Mouse (Mus musculus) frontal cortex, adult (tissue): Measurements from ENCODE around the gene Myo3b.

Experiments used
- ATAC-seq: cut with Nextera tagmentation; 2 replicates; pipeline ENCODE4 v1.9.2; 2017; ENCODE audit warnings: mild to moderate bottlenecking, moderate library complexity, mixed read lengths; ENCODE audit not compliant: low TSS enrichment

Gene Myo3b

GRCm38 (mm10) chr2:70352435-70353165 is 313.7 kb downstream of the Myo3b start:
- ATAC-seq: no peak

GRCm38 (mm10) chr2:70354056-70354455 is 315.1 kb downstream of the Myo3b start:
- ATAC-seq: no peak

- no peak for ATAC-seq
Observed at GRCm38 (mm10) chr2:70355026-70355425, 316.1 kb downstream of the Myo3b start.

GRCm38 (mm10) chr2:70369421-70369820 is 330.5 kb downstream of the Myo3b start:
- ATAC-seq: no peak

GRCm38 (mm10) chr2:70379341-70379740 is 340.4 kb downstream of the Myo3b start:
- peak; percentile 57; the same call in 1 of the 2 replicates for ATAC-seq

- no peak for ATAC-seq
Observed at GRCm38 (mm10) chr2:70379939-70380338, 341.0 kb downstream of the Myo3b start.

GRCm38 (mm10) chr2:70388645-70389044 is 349.7 kb downstream of the Myo3b start:
- ATAC-seq: no peak

GRCm38 (mm10) chr2:70389162-70389561 is 350.2 kb downstream of the Myo3b start:
- ATAC-seq: no peak

GRCm38 (mm10) chr2:70397734-70398276 is 358.9 kb downstream of the Myo3b start:
- ATAC-seq: no peak

- ATAC-seq: no peak
Observed at GRCm38 (mm10) chr2:70399441-70400115, 360.7 kb downstream of the Myo3b start.

GRCm38 (mm10) chr2:70400321-70400720 is 361.4 kb downstream of the Myo3b start:
- no peak for ATAC-seq

- no peak for ATAC-seq
Observed at GRCm38 (mm10) chr2:70404301-70404700, 365.4 kb downstream of the Myo3b start.

GRCm38 (mm10) chr2:70406846-70407245 is 367.9 kb downstream of the Myo3b start:
- no peak for ATAC-seq

GRCm38 (mm10) chr2:70407729-70408128 is 368.8 kb downstream of the Myo3b start:
- ATAC-seq: no peak

GRCm38 (mm10) chr2:70410298-70410885 is 371.5 kb downstream of the Myo3b start:
- no peak for ATAC-seq

GRCm38 (mm10) chr2:70412315-70412714 is 373.4 kb downstream of the Myo3b start:
- no peak for ATAC-seq

GRCm38 (mm10) chr2:70414386-70414785 is 375.5 kb downstream of the Myo3b start:
- no peak for ATAC-seq

- ATAC-seq: no peak
Observed at GRCm38 (mm10) chr2:70415521-70415920, 376.6 kb downstream of the Myo3b start.

- no peak for ATAC-seq
Observed at GRCm38 (mm10) chr2:70419336-70419735, 380.4 kb downstream of the Myo3b start.

GRCm38 (mm10) chr2:70421144-70421874 is 382.4 kb downstream of the Myo3b start:
- no peak for ATAC-seq

- ATAC-seq: no peak
Observed at GRCm38 (mm10) chr2:70425611-70426010, 386.7 kb downstream of the Myo3b start.

- ATAC-seq: no peak
Observed at GRCm38 (mm10) chr2:70443035-70443434, 404.1 kb downstream of the Myo3b start.
